In genomic region chr3:53705992-53706495, GRCm38 (mm10) we compare ENCODE assay signal across 28 mouse cellular contexts. TPM values are rescaled to one million over a fixed set of nuclear protein-coding genes. Genes with fewer than 3 reads are reported as not detected.
DNase-seq lines count a peak whose midpoint lies in the region; ATAC-seq and TF ChIP-seq lines count a peak whose summit lies in the region.
"Had no signal": no experiment of that assay in that cellular context is flagged by ENCODE, and none has a peak within 500 bp of the region (broad histone marks: within the 10 kb centered on the region; RNA-seq: fewer than 3 reads in every experiment).

No protein-coding gene starts in this region.

- H3K27ac ChIP-seq in kidney, adult 2 months (ENCODE audit: insufficient read depth, low read depth, low read length), result no peak overlapping the region
- H3K27ac ChIP-seq in limb, embryonic 12.5 days, result peak overlapping the region; percentile 50; the same call in 1 of the 2 replicates
- no peak overlapping the region for H3K27ac ChIP-seq in liver, embryonic 11.5 days (ENCODE audit: low read depth, low read length)
- H3K27ac ChIP-seq: forebrain, embryonic 10.5 days; heart, adult 2 months; hindbrain, embryonic 14.5 days; liver, embryonic 13.5 days; midbrain, embryonic 12.5 days; neural tube, embryonic 13.5 days; stomach, postnatal 0 days had no signal

- no peak for TF ChIP-seq CTCF in kidney, adult 2 months (conservative IDR thresholded peaks at IDR 0.05; ENCODE audit: insufficient read depth, insufficient read length, low read depth, low read length)

- no peak for TF ChIP-seq POLR2A in kidney, adult 2 months (IDR thresholded peaks at IDR 0.05; ENCODE audit: low read depth, low read length)

- no peak overlapping the region; the same call in 1 of the 2 replicates for H3K4me2 ChIP-seq in limb, embryonic 12.5 days
- no peak overlapping the region for H3K4me2 ChIP-seq in liver, embryonic 11.5 days
- H3K4me2 ChIP-seq: heart, embryonic 13.5 days; hindbrain, embryonic 14.5 days; liver, embryonic 13.5 days; midbrain, embryonic 12.5 days; neural tube, embryonic 13.5 days had no signal

- WGBS in kidney, adult 2 months, result 36% methylated on average over 6 of the region's 6 CpGs
- 17% methylated on average over 6 of the region's 6 CpGs for WGBS in limb, embryonic 12.5 days
- WGBS in liver, embryonic 11.5 days, result 77% methylated on average over 6 of the region's 6 CpGs

- peak; percentile 58 for DNase-seq in kidney, adult 2 months
- no peak for DNase-seq in kidney, adult 18-20 months
- peak; percentile 27 for DNase-seq in kidney, postnatal 14 days
- no peak for DNase-seq in kidney, postnatal 25 days
- no peak for DNase-seq in liver, embryonic 11.5 days (ENCODE audit: low spot score)
- DNase-seq in layer of hippocampus, adult 9-11 months, result no peak
- DNase-seq: adrenal gland, postnatal 10 days; cerebellum, adult 11-12 months; cerebellum, adult 9-11 months; heart, adult 2 months; heart, postnatal 10 days; liver, embryonic 13.5 days; lung, adult 18-20 months; lung, postnatal 4 days; right cerebral cortex, postnatal 4 days; thymus, adult 18-20 months; thymus, postnatal 25 days had no signal

- peak; percentile 37; the same call in 1 of the 2 replicates for ATAC-seq in limb, embryonic 12.5 days (ENCODE audit: insufficient number of reproducible peaks, insufficient read depth, low FRiP score, low TSS enrichment, low read depth)
- no peak for ATAC-seq in liver, embryonic 11.5 days (replicated peaks; ENCODE audit: low FRiP score)
- ATAC-seq: forebrain, embryonic 16.5 days; lung, postnatal 0 days; Patski had no signal

- H3K9me3 ChIP-seq in limb, embryonic 12.5 days, result no peaks in the 10 kb centered on the region
- no peaks in the 10 kb centered on the region for H3K9me3 ChIP-seq in liver, embryonic 11.5 days (ENCODE audit: control insufficient read depth, low read length)
- H3K9me3 ChIP-seq: forebrain, embryonic 10.5 days; heart, embryonic 13.5 days; liver, embryonic 13.5 days; megakaryocyte, embryonic 14.5 days; midbrain, embryonic 12.5 days; neural tube, embryonic 13.5 days had no signal

- no peaks in the 10 kb centered on the region for H3K27me3 ChIP-seq in kidney, adult 2 months (replicated peaks; ENCODE audit: control insufficient read depth, insufficient read depth, low read length)
- H3K27me3 ChIP-seq in limb, embryonic 12.5 days, result no peaks in the 10 kb centered on the region
- H3K27me3 ChIP-seq in liver, embryonic 11.5 days (replicated peaks; ENCODE audit: control insufficient read depth, insufficient read depth, low read length), result no peaks in the 10 kb centered on the region
- H3K27me3 ChIP-seq: heart, embryonic 13.5 days; liver, embryonic 13.5 days; megakaryocyte, embryonic 14.5 days; midbrain, embryonic 12.5 days; neural tube, embryonic 13.5 days had no signal

- H3K36me3 ChIP-seq in kidney, adult 2 months (ENCODE audit: control insufficient read depth, insufficient read depth, low read length), result no peaks in the 10 kb centered on the region
- no peaks in the 10 kb centered on the region for H3K36me3 ChIP-seq in limb, embryonic 12.5 days
- H3K36me3 ChIP-seq in liver, embryonic 11.5 days (ENCODE audit: control insufficient read depth, insufficient read depth, low read length), result no peaks in the 10 kb centered on the region
- H3K36me3 ChIP-seq: forebrain, embryonic 10.5 days; heart, embryonic 13.5 days; liver, embryonic 13.5 days; midbrain, embryonic 12.5 days; neural tube, embryonic 13.5 days had no signal

- H3K9ac ChIP-seq in limb, embryonic 12.5 days (replicated peaks), result no peak overlapping the region
- no peak overlapping the region for H3K9ac ChIP-seq in liver, embryonic 11.5 days (ENCODE audit: low read depth, low read length)
- H3K9ac ChIP-seq: heart, embryonic 13.5 days; hindbrain, embryonic 14.5 days; liver, embryonic 13.5 days; midbrain, embryonic 12.5 days; neural tube, embryonic 13.5 days had no signal

- no peak overlapping the region for H3K4me3 ChIP-seq in kidney, adult 2 months (ENCODE audit: insufficient read depth, low read depth, low read length)
- no peak overlapping the region for H3K4me3 ChIP-seq in limb, embryonic 12.5 days (replicated peaks)
- no peak overlapping the region for H3K4me3 ChIP-seq in liver, embryonic 11.5 days (ENCODE audit: low read depth, low read length)
- H3K4me3 ChIP-seq: forebrain, embryonic 10.5 days; heart, adult 2 months; heart, embryonic 13.5 days; liver, embryonic 13.5 days; megakaryocyte, embryonic 14.5 days; midbrain, embryonic 12.5 days; neural tube, embryonic 13.5 days had no signal

- peaks cover 14% of the 10 kb centered on the region for H3K4me1 ChIP-seq in kidney, adult 2 months (ENCODE audit: control insufficient read depth, insufficient read depth, low read length)
- H3K4me1 ChIP-seq in limb, embryonic 12.5 days (replicated peaks), result peaks cover 12% of the 10 kb centered on the region
- no peaks in the 10 kb centered on the region for H3K4me1 ChIP-seq in liver, embryonic 11.5 days (replicated peaks; ENCODE audit: control insufficient read depth, insufficient read depth, low read length)
- H3K4me1 ChIP-seq: liver, embryonic 13.5 days; megakaryocyte, embryonic 14.5 days; neural tube, embryonic 13.5 days had no signal

RNA-seq across cellular contexts. Expression of gene Frem2, which starts 48.9 kb away (rescaled TPM):
- polyA plus RNA-seq in kidney, adult 2 months (2012; rRNA removed), result 4.3 and 7.3 TPM in 2 replicates
- polyA plus RNA-seq in limb, embryonic 12.5 days (2016; fragmentation: Nextera tagmentation; extraction: Ambion mirVana), result 7.4 and 7.6 TPM in 2 replicates
- 2.7 and 3.6 TPM in 2 replicates for polyA plus RNA-seq in liver, embryonic 11.5 days (2014; fragmentation: Nextera tagmentation; extraction: Ambion mirVana)

Comparison
In these comparisons a context has a peak if more than half of its experiments do, and no peak if none do; other contexts are left out.
1. DNase-seq: peak in kidney, adult 2 months (single experiment) and kidney, postnatal 14 days (single experiment); none in kidney, adult 18-20 months (single experiment), kidney, postnatal 25 days (0 of 2), liver, embryonic 11.5 days (single experiment) and layer of hippocampus, adult 9-11 months (single experiment).